In genomic region chr6:85512056-85512440, GRCm38 (mm10) we compare ENCODE assay signal across 8 mouse cellular contexts. TPM values are rescaled to one million over a fixed set of nuclear protein-coding genes. Genes with fewer than 3 reads are reported as not detected.
DNase-seq lines count a peak whose midpoint lies in the region; ATAC-seq and TF ChIP-seq lines count a peak whose summit lies in the region.

No protein-coding gene starts in this region.

- DNase-seq in kidney, adult 2 months, result no peak
- DNase-seq in embryonic facial prominence, embryonic 11.5 days (ENCODE audit: low spot score), result no peak
- DNase-seq in hindbrain, embryonic 11.5 days (ENCODE audit: low spot score), result no peak
- no peak for DNase-seq in T-cell, adult 2 months (ENCODE audit: low spot score)
- no peak for DNase-seq in kidney, postnatal 36 days

- peaks cover 28% of the 10 kb centered on the region for H3K4me1 ChIP-seq in kidney, embryonic 15.5 days
- no peaks in the 10 kb centered on the region for H3K4me1 ChIP-seq in kidney, adult 2 months (ENCODE audit: control insufficient read depth, insufficient read depth, low read length)
- peaks cover 4% of the 10 kb centered on the region for H3K4me1 ChIP-seq in embryonic facial prominence, embryonic 11.5 days (ENCODE audit: control insufficient read depth, insufficient read depth, low read length)
- H3K4me1 ChIP-seq in hindbrain, embryonic 11.5 days (replicated peaks; ENCODE audit: control insufficient read depth, insufficient read depth, low read length), result peaks cover 9% of the 10 kb centered on the region
- peaks cover 28% of the 10 kb centered on the region for H3K4me1 ChIP-seq in midbrain, embryonic 13.5 days (replicated peaks)

- H3K27me3 ChIP-seq in kidney, embryonic 15.5 days, result peaks cover 96% of the 10 kb centered on the region
- peaks cover 14% of the 10 kb centered on the region for H3K27me3 ChIP-seq in kidney, adult 2 months (replicated peaks; ENCODE audit: control insufficient read depth, insufficient read depth, low read length)
- peaks cover 51% of the 10 kb centered on the region for H3K27me3 ChIP-seq in embryonic facial prominence, embryonic 11.5 days (ENCODE audit: control insufficient read depth, insufficient read depth, low read length)
- H3K27me3 ChIP-seq in hindbrain, embryonic 11.5 days (ENCODE audit: control insufficient read depth, insufficient read depth, low read length), result peaks cover 54% of the 10 kb centered on the region
- H3K27me3 ChIP-seq in midbrain, embryonic 13.5 days, result peaks cover 83% of the 10 kb centered on the region

- no peak for TF ChIP-seq POLR2A in kidney, adult 2 months (IDR thresholded peaks at IDR 0.05; ENCODE audit: low read depth, low read length)

- H3K9ac ChIP-seq in kidney, embryonic 15.5 days, result no peak overlapping the region
- no peak overlapping the region for H3K9ac ChIP-seq in embryonic facial prominence, embryonic 11.5 days (replicated peaks; ENCODE audit: low read length)
- no peak overlapping the region for H3K9ac ChIP-seq in hindbrain, embryonic 11.5 days (ENCODE audit: low read depth, low read length)
- H3K9ac ChIP-seq in midbrain, embryonic 13.5 days (replicated peaks), result peak overlapping the region; percentile 47

- WGBS in kidney, embryonic 15.5 days, result under 1% methylated on average over 35 of the region's 36 CpGs
- under 1% methylated on average over 35 of the region's 36 CpGs for WGBS in kidney, adult 2 months
- WGBS in embryonic facial prominence, embryonic 11.5 days, result under 1% methylated on average over 30 of the region's 36 CpGs
- 0% methylated on average over 21 of the region's 36 CpGs for WGBS in hindbrain, embryonic 11.5 days
- under 1% methylated on average over 21 of the region's 36 CpGs for WGBS in midbrain, embryonic 13.5 days

- H3K4me2 ChIP-seq in kidney, embryonic 15.5 days, result peak overlapping the region; percentile 81
- peak overlapping the region; percentile 57 for H3K4me2 ChIP-seq in embryonic facial prominence, embryonic 11.5 days (ENCODE audit: low read depth, low read length)
- peak overlapping the region; percentile 61 for H3K4me2 ChIP-seq in hindbrain, embryonic 11.5 days (replicated peaks; ENCODE audit: low read depth, low read length)
- H3K4me2 ChIP-seq in midbrain, embryonic 13.5 days (replicated peaks), result peak overlapping the region; percentile 81

- H3K9me3 ChIP-seq in kidney, embryonic 15.5 days (replicated peaks), result no peaks in the 10 kb centered on the region
- no peaks in the 10 kb centered on the region for H3K9me3 ChIP-seq in embryonic facial prominence, embryonic 11.5 days (replicated peaks; ENCODE audit: control insufficient read depth, low read length)
- no peaks in the 10 kb centered on the region for H3K9me3 ChIP-seq in hindbrain, embryonic 11.5 days (ENCODE audit: control insufficient read depth, low read length)
- H3K9me3 ChIP-seq in midbrain, embryonic 13.5 days, result no peaks in the 10 kb centered on the region

- TF ChIP-seq CTCF in kidney, adult 2 months (conservative IDR thresholded peaks at IDR 0.05; ENCODE audit: insufficient read depth, insufficient read length, low read depth, low read length), result no peak

- H3K27ac ChIP-seq in kidney, embryonic 15.5 days, result no peak overlapping the region
- no peak overlapping the region for H3K27ac ChIP-seq in kidney, adult 2 months (ENCODE audit: insufficient read depth, low read depth, low read length)
- no peak overlapping the region for H3K27ac ChIP-seq in embryonic facial prominence, embryonic 11.5 days (replicated peaks; ENCODE audit: low read depth, low read length)
- H3K27ac ChIP-seq in hindbrain, embryonic 11.5 days (ENCODE audit: low read depth, low read length), result no peak overlapping the region
- H3K27ac ChIP-seq in midbrain, embryonic 13.5 days, result no peak overlapping the region

- H3K4me3 ChIP-seq in kidney, embryonic 15.5 days (replicated peaks), result peak overlapping the region; percentile 46
- no peak overlapping the region for H3K4me3 ChIP-seq in kidney, adult 2 months (ENCODE audit: insufficient read depth, low read depth, low read length)
- peak overlapping the region; percentile 27 for H3K4me3 ChIP-seq in embryonic facial prominence, embryonic 11.5 days (ENCODE audit: low read depth, low read length)
- peak overlapping the region; percentile 44 for H3K4me3 ChIP-seq in hindbrain, embryonic 11.5 days (ENCODE audit: low read depth, low read length)
- peak overlapping the region; percentile 46 for H3K4me3 ChIP-seq in midbrain, embryonic 13.5 days (replicated peaks)

- no peaks in the 10 kb centered on the region for H3K36me3 ChIP-seq in kidney, embryonic 15.5 days
- H3K36me3 ChIP-seq in kidney, adult 2 months (ENCODE audit: control insufficient read depth, insufficient read depth, low read length), result no peaks in the 10 kb centered on the region
- H3K36me3 ChIP-seq in embryonic facial prominence, embryonic 11.5 days (replicated peaks; ENCODE audit: control insufficient read depth, insufficient read depth, low read depth, low read length), result no peaks in the 10 kb centered on the region
- no peaks in the 10 kb centered on the region for H3K36me3 ChIP-seq in hindbrain, embryonic 11.5 days (ENCODE audit: control insufficient read depth, insufficient read depth, low read length)
- no peaks in the 10 kb centered on the region for H3K36me3 ChIP-seq in midbrain, embryonic 13.5 days

- ATAC-seq in kidney, embryonic 15.5 days (replicated peaks; ENCODE audit: low FRiP score), result no peak
- ATAC-seq in embryonic facial prominence, embryonic 11.5 days (replicated peaks; ENCODE audit: insufficient number of reproducible peaks, low FRiP score, low TSS enrichment, low read depth), result 0 out of 2 replicates have a peak, but pooled peaks have one; percentile 22
- no peak for ATAC-seq in hindbrain, embryonic 11.5 days (ENCODE audit: low FRiP score)
- ATAC-seq in midbrain, embryonic 13.5 days, result peak; percentile 25; the same call in 1 of the 2 replicates
- no peak for ATAC-seq in inflammation-experienced regulatory T-cells, adult 6 months

RNA-seq across cellular contexts. Expression of gene Egr4, which starts 1.3 kb away (rescaled TPM):
- not detected in 2 replicates for polyA plus RNA-seq in kidney, embryonic 15.5 days (2015; fragmentation: Nextera tagmentation; extraction: Ambion mirVana)
- not detected in 2 replicates for polyA plus RNA-seq in kidney, adult 2 months (2012; rRNA removed)
- not detected in 2 replicates for polyA plus RNA-seq in embryonic facial prominence, embryonic 11.5 days (2014; fragmentation: Nextera tagmentation; extraction: Ambion mirVana)
- not detected in 2 replicates for polyA plus RNA-seq in hindbrain, embryonic 11.5 days (2014; fragmentation: Nextera tagmentation; extraction: Ambion mirVana)
- not detected in 2 replicates for polyA plus RNA-seq in midbrain, embryonic 13.5 days (2015; fragmentation: Nextera tagmentation; extraction: Ambion mirVana)
- not detected for polyA plus RNA-seq in inflammation-experienced regulatory T-cells, adult 6 months (2017; shearing (Covaris generic))

RNA-seq across cellular contexts. Expression of gene Fbxo41, which starts 9.3 kb away (rescaled TPM):
- 0.08 and 0.18 TPM in 2 replicates for polyA plus RNA-seq in kidney, embryonic 15.5 days (2015; fragmentation: Nextera tagmentation; extraction: Ambion mirVana)
- polyA plus RNA-seq in kidney, adult 2 months (2012; rRNA removed), result 0.07 and 0.08 TPM in 2 replicates
- 0.35 and 0.54 TPM in 2 replicates for polyA plus RNA-seq in embryonic facial prominence, embryonic 11.5 days (2014; fragmentation: Nextera tagmentation; extraction: Ambion mirVana)
- polyA plus RNA-seq in hindbrain, embryonic 11.5 days (2014; fragmentation: Nextera tagmentation; extraction: Ambion mirVana), result 0.89 and 0.93 TPM in 2 replicates
- 4.7 and 5.0 TPM in 2 replicates for polyA plus RNA-seq in midbrain, embryonic 13.5 days (2015; fragmentation: Nextera tagmentation; extraction: Ambion mirVana)
- polyA plus RNA-seq in inflammation-experienced regulatory T-cells, adult 6 months (2017; shearing (Covaris generic)), result under 1 TPM in 2 of 3 experiments, not detected in 1; 0.11 to 0.38 TPM

Comparison
In these comparisons a context has a peak if more than half of its experiments do, and no peak if none do; other contexts are left out.
1. ATAC-seq: peak in embryonic facial prominence, embryonic 11.5 days (single experiment) and midbrain, embryonic 13.5 days (single experiment); none in kidney, embryonic 15.5 days (single experiment), hindbrain, embryonic 11.5 days (single experiment) and inflammation-experienced regulatory T-cells, adult 6 months (single experiment).
2. Peak in every context shown above with its lines, with median percentiles within 50 percentile points of each other: H3K4me2 ChIP-seq.